ENCODE assay signal across 17 mouse cellular contexts in the genomic region with DNA sequence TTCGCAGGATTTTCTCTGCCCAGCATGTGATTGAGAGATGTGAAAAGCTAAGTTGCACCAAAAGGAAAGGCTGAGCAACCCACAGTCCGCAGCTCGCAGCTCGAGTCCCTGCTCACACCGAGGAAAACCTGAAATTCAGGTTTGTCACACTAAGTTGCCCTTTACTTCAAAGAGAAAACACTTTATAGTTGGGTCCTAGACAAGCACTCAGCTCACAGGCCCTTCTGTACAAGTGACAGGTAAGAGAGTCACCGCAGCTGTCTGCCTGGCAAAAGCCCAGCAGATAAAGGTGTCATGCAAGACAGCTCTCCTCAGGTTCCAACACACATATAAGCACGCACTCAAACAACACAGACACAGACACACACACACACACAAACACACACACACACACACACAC. TPM values are rescaled to one million over a fixed set of nuclear protein-coding genes. Genes with fewer than 3 reads are reported as not detected.
DNase-seq lines count a peak whose midpoint lies in the region; ATAC-seq and TF ChIP-seq lines count a peak whose summit lies in the region.
"Had no signal": no experiment of that assay in that cellular context is flagged by ENCODE, and none has a peak within 500 bp of the region (broad histone marks: within the 10 kb centered on the region; RNA-seq: fewer than 3 reads in every experiment).

No protein-coding gene starts in this region.

- no peaks in the 10 kb centered on the region for H3K27me3 ChIP-seq in heart, embryonic 14.5 days (ENCODE audit: control insufficient read depth, insufficient read depth, low read length)
- no peaks in the 10 kb centered on the region for H3K27me3 ChIP-seq in intestine, postnatal 0 days (replicated peaks; ENCODE audit: control insufficient read depth, insufficient read depth, low read length)
- H3K27me3 ChIP-seq: forebrain, embryonic 12.5 days; neural tube, embryonic 13.5 days had no signal

- no peak overlapping the region for H3K4me3 ChIP-seq in heart, embryonic 14.5 days (ENCODE audit: control insufficient read depth in 1 of 2, insufficient read depth in 1 of 2, low read depth in 1 of 2, low read length in 2 of 2)
- H3K4me3 ChIP-seq in intestine, postnatal 0 days (ENCODE audit: low read depth, low read length), result no peak overlapping the region
- H3K4me3 ChIP-seq: forebrain, embryonic 12.5 days had no signal

- no peaks in the 10 kb centered on the region for H3K36me3 ChIP-seq in heart, embryonic 14.5 days (ENCODE audit: control insufficient read depth, insufficient read depth, low read length)
- no peaks in the 10 kb centered on the region for H3K36me3 ChIP-seq in intestine, postnatal 0 days (ENCODE audit: control insufficient read depth, insufficient read depth)
- H3K36me3 ChIP-seq: forebrain, embryonic 12.5 days; neural tube, embryonic 13.5 days had no signal

- TF ChIP-seq CTCF in intestine, postnatal 0 days (IDR thresholded peaks at IDR 0.05; ENCODE audit: low read depth), result no peak

- H3K4me1 ChIP-seq in heart, embryonic 14.5 days (ENCODE audit: control insufficient read depth in 2 of 2, insufficient read depth in 2 of 2, low read length in 2 of 2), result peaks cover 52 to 76% of the 10 kb centered on the region in 2 experiments
- 0 out of 2 replicates have a peak, but pooled peaks cover 5% of the 10 kb centered on the region for H3K4me1 ChIP-seq in intestine, postnatal 0 days (replicated peaks; ENCODE audit: control insufficient read depth, insufficient read depth, low read length)

- peak overlapping the region; percentile 23; the same call in 1 of the 2 replicates for H3K9ac ChIP-seq in heart, embryonic 14.5 days (ENCODE audit: low read length)
- no peak overlapping the region for H3K9ac ChIP-seq in intestine, postnatal 0 days (ENCODE audit: low read depth, low read length)
- H3K9ac ChIP-seq: liver, postnatal 0 days had no signal

- H3K4me2 ChIP-seq in heart, embryonic 14.5 days (ENCODE audit: low read length), result no peak overlapping the region
- H3K4me2 ChIP-seq in intestine, postnatal 0 days (replicated peaks; ENCODE audit: low read depth), result 0 out of 2 replicates have a peak overlapping the region, but pooled peaks have one; percentile 1

- no peak for ATAC-seq in heart, embryonic 14.5 days (ENCODE audit: insufficient number of reproducible peaks, insufficient read depth, low FRiP score, low read depth)
- no peak for ATAC-seq in intestine, postnatal 0 days
- ATAC-seq: hindbrain, embryonic 16.5 days; liver, postnatal 0 days had no signal

- no peak for DNase-seq in heart, postnatal 4 days
- peak; percentile 21 for DNase-seq in kidney, postnatal 14 days
- no peak for DNase-seq in kidney, adult 11 months
- peak; percentile 60 to 76 for DNase-seq in lung, postnatal 4 days
- DNase-seq in adrenal gland, adult 18-20 months (ENCODE audit: low spot score in 2 of 2), result no peak
- no peak for DNase-seq in yolk sac, embryonic 10.5 days (ENCODE audit: low spot score)
- DNase-seq: cerebellum, adult 8-10 months; gastrocnemius, postnatal 10 days; heart, adult 18-20 months; liver; liver, postnatal 0 days had no signal

- WGBS in heart, embryonic 14.5 days, result 44% methylated on average over 7 of the region's 7 CpGs
- 41% methylated on average over 7 of the region's 7 CpGs for WGBS in intestine, postnatal 0 days

- no peaks in the 10 kb centered on the region for H3K9me3 ChIP-seq in heart, embryonic 14.5 days (ENCODE audit: control insufficient read depth, low read length)
- no peaks in the 10 kb centered on the region for H3K9me3 ChIP-seq in intestine, postnatal 0 days (ENCODE audit: control insufficient read depth)
- H3K9me3 ChIP-seq: forebrain, embryonic 12.5 days; midbrain, embryonic 10.5 days; neural tube, embryonic 13.5 days had no signal

- H3K27ac ChIP-seq in heart, embryonic 14.5 days (replicated peaks in 1 of 2; ENCODE audit: control insufficient read depth in 1 of 2, insufficient read depth in 1 of 2, low read depth in 2 of 2, low read length in 2 of 2), result 0 out of 4 replicates have a peak overlapping the region, but pooled peaks of 1 of the 2 experiments have one; percentile 6
- H3K27ac ChIP-seq in intestine, postnatal 0 days (ENCODE audit: low read depth, low read length), result no peak overlapping the region
- H3K27ac ChIP-seq: forebrain, embryonic 12.5 days; midbrain, embryonic 10.5 days; neural tube, embryonic 13.5 days had no signal

RNA-seq across cellular contexts. Expression of a gene that starts 5.2 kb away (rescaled TPM):
- 7.6 and 10.4 TPM in 2 replicates for polyA plus RNA-seq in heart, embryonic 14.5 days (2014; fragmentation: Nextera tagmentation; extraction: Ambion mirVana)
- total RNA-seq in heart, postnatal 4 days (2021), result 10 to 100 TPM; 20.7 to 20.9 TPM
- polyA plus RNA-seq in intestine, postnatal 0 days (2015; fragmentation: Nextera tagmentation; extraction: Ambion mirVana), result 5.0 and 5.7 TPM in 2 replicates
- total RNA-seq in adrenal gland, adult 18-20 months (2021), result 10 to 100 TPM; 24.6 to 25.2 TPM

Comparison
In these comparisons a context has a peak if more than half of its experiments do, and no peak if none do; other contexts are left out.
1. DNase-seq: peak in kidney, postnatal 14 days (single experiment) and lung, postnatal 4 days (2 of 2); none in heart, postnatal 4 days (single experiment), kidney, adult 11 months (single experiment), adrenal gland, adult 18-20 months (0 of 2) and yolk sac, embryonic 10.5 days (single experiment).